Mouse (Mus musculus): ENCODE data around the gene Asb18. TPM values are rescaled to one million over a fixed set of nuclear protein-coding genes. Genes with fewer than 3 reads are reported as not detected.

The Asb18 gene
- polyA plus RNA-seq, 1 experiment: 2.2 TPM

GRCm38 (mm10) chr1:89922883-89923641 is 91.4 kb downstream of the Asb18 start:
- Histone ChIP-seq H3K4me1 (replicated peaks; ENCODE audit: control insufficient read depth, insufficient read depth, low read length) (no peaks in the 10 kb centered on the region), H3K27ac (ENCODE audit: control insufficient read depth, insufficient read depth, low read length) (no peak overlapping the region), H3K36me3 (ENCODE audit: control insufficient read depth, insufficient read depth, low read length) (no peaks in the 10 kb centered on the region), H3K4me3 (ENCODE audit: control insufficient read depth, insufficient read depth, low read length) (no peak overlapping the region), H3K27me3 (ENCODE audit: control insufficient read depth, insufficient read depth, low read length) (peaks cover 8% of the 10 kb centered on the region; the same call in 1 of the 2 replicates)
- DNase-seq: no peak
- no peak for TF ChIP-seq CTCF (IDR thresholded peaks at IDR 0.05; ENCODE audit: borderline replicate concordance, control insufficient read depth, extremely low read depth, insufficient read depth, low read length, poor library complexity)
- no peak for TF ChIP-seq POLR2A (IDR thresholded peaks at IDR 0.05; ENCODE audit: control insufficient read depth, extremely low read depth, insufficient read depth, low read length, poor library complexity)
- 4% methylated on average over 40 of the region's 41 CpGs for WGBS

GRCm38 (mm10) chr1:89922282-89922681 is 92.2 kb downstream of the Asb18 start:
- no peaks in the 10 kb centered on the region for H3K36me3 ChIP-seq (ENCODE audit: control insufficient read depth, insufficient read depth, low read length)
- H3K27me3 ChIP-seq (ENCODE audit: control insufficient read depth, insufficient read depth, low read length): peaks cover 8% of the 10 kb centered on the region; the same call in 1 of the 2 replicates
- no peak overlapping the region for H3K4me3 ChIP-seq (ENCODE audit: control insufficient read depth, insufficient read depth, low read length)
- no peaks in the 10 kb centered on the region for H3K4me1 ChIP-seq (replicated peaks; ENCODE audit: control insufficient read depth, insufficient read depth, low read length)
- no peak overlapping the region for H3K27ac ChIP-seq (ENCODE audit: control insufficient read depth, insufficient read depth, low read length)
- 12% methylated on average over 7 of the region's 7 CpGs for WGBS
- TF ChIP-seq POLR2A (IDR thresholded peaks at IDR 0.05; ENCODE audit: control insufficient read depth, extremely low read depth, insufficient read depth, low read length, poor library complexity) (no peak), CTCF (IDR thresholded peaks at IDR 0.05; ENCODE audit: borderline replicate concordance, control insufficient read depth, extremely low read depth, insufficient read depth, low read length, poor library complexity) (no peak)
- no peak for DNase-seq

- 14% methylated on average over 10 of the region's 10 CpGs for WGBS
- H3K27me3 ChIP-seq (ENCODE audit: control insufficient read depth, insufficient read depth, low read length): peaks cover 8% of the 10 kb centered on the region; the same call in 1 of the 2 replicates
- no peaks in the 10 kb centered on the region for H3K4me1 ChIP-seq (replicated peaks; ENCODE audit: control insufficient read depth, insufficient read depth, low read length)
- TF ChIP-seq CTCF (IDR thresholded peaks at IDR 0.05; ENCODE audit: borderline replicate concordance, control insufficient read depth, extremely low read depth, insufficient read depth, low read length, poor library complexity) (no peak), POLR2A (IDR thresholded peaks at IDR 0.05; ENCODE audit: control insufficient read depth, extremely low read depth, insufficient read depth, low read length, poor library complexity) (no peak)
- H3K36me3 ChIP-seq (ENCODE audit: control insufficient read depth, insufficient read depth, low read length): no peaks in the 10 kb centered on the region
- DNase-seq: no peak
- no peak overlapping the region for H3K4me3 ChIP-seq (ENCODE audit: control insufficient read depth, insufficient read depth, low read length)
- H3K27ac ChIP-seq (ENCODE audit: control insufficient read depth, insufficient read depth, low read length): no peak overlapping the region
These were observed 92.7 kb downstream of the Asb18 start for GRCm38 (mm10) chr1:89921806-89922205.

GRCm38 (mm10) chr1:89919206-89919605 is 95.3 kb downstream of the Asb18 start:
- H3K27me3 ChIP-seq (ENCODE audit: control insufficient read depth, insufficient read depth, low read length): peaks cover 7% of the 10 kb centered on the region; the same call in 1 of the 2 replicates
- no peak overlapping the region for H3K4me3 ChIP-seq (ENCODE audit: control insufficient read depth, insufficient read depth, low read length)
- no peak for DNase-seq
- no peak for TF ChIP-seq POLR2A (IDR thresholded peaks at IDR 0.05; ENCODE audit: control insufficient read depth, extremely low read depth, insufficient read depth, low read length, poor library complexity)
- H3K36me3 ChIP-seq (ENCODE audit: control insufficient read depth, insufficient read depth, low read length): no peaks in the 10 kb centered on the region
- WGBS: 94% methylated on average over 6 of the region's 6 CpGs
- H3K27ac ChIP-seq (ENCODE audit: control insufficient read depth, insufficient read depth, low read length): no peak overlapping the region
- H3K4me1 ChIP-seq (replicated peaks; ENCODE audit: control insufficient read depth, insufficient read depth, low read length): no peaks in the 10 kb centered on the region

- no peaks in the 10 kb centered on the region for H3K36me3 ChIP-seq (ENCODE audit: control insufficient read depth, insufficient read depth, low read length)
- H3K27ac ChIP-seq (ENCODE audit: control insufficient read depth, insufficient read depth, low read length): no peak overlapping the region
- H3K4me3 ChIP-seq (ENCODE audit: control insufficient read depth, insufficient read depth, low read length): no peak overlapping the region
- WGBS: 66% methylated on average over 18 of the region's 18 CpGs
- no peaks in the 10 kb centered on the region for H3K4me1 ChIP-seq (replicated peaks; ENCODE audit: control insufficient read depth, insufficient read depth, low read length)
- H3K27me3 ChIP-seq (ENCODE audit: control insufficient read depth, insufficient read depth, low read length): peaks cover 3% of the 10 kb centered on the region; the same call in 1 of the 2 replicates
- DNase-seq: no peak
- TF ChIP-seq CTCF (IDR thresholded peaks at IDR 0.05; ENCODE audit: borderline replicate concordance, control insufficient read depth, extremely low read depth, insufficient read depth, low read length, poor library complexity): no peak
- TF ChIP-seq POLR2A (IDR thresholded peaks at IDR 0.05; ENCODE audit: control insufficient read depth, extremely low read depth, insufficient read depth, low read length, poor library complexity): no peak
These were observed 96.4 kb downstream of the Asb18 start for GRCm38 (mm10) chr1:89918111-89918510.

- no peak overlapping the region for H3K4me3 ChIP-seq (ENCODE audit: control insufficient read depth, insufficient read depth, low read length)
- no peaks in the 10 kb centered on the region for H3K27me3 ChIP-seq (ENCODE audit: control insufficient read depth, insufficient read depth, low read length)
- H3K36me3 ChIP-seq (ENCODE audit: control insufficient read depth, insufficient read depth, low read length): no peaks in the 10 kb centered on the region
- WGBS: 86% methylated on average over 4 of the region's 4 CpGs
- no peak overlapping the region for H3K27ac ChIP-seq (ENCODE audit: control insufficient read depth, insufficient read depth, low read length)
- TF ChIP-seq CTCF (IDR thresholded peaks at IDR 0.05; ENCODE audit: borderline replicate concordance, control insufficient read depth, extremely low read depth, insufficient read depth, low read length, poor library complexity): no peak
- no peak for TF ChIP-seq POLR2A (IDR thresholded peaks at IDR 0.05; ENCODE audit: control insufficient read depth, extremely low read depth, insufficient read depth, low read length, poor library complexity)
- no peaks in the 10 kb centered on the region for H3K4me1 ChIP-seq (replicated peaks; ENCODE audit: control insufficient read depth, insufficient read depth, low read length)
- DNase-seq: no peak
These were observed 100.9 kb downstream of the Asb18 start for GRCm38 (mm10) chr1:89913611-89914010.
